Mouse (Mus musculus) granulocyte monocyte progenitor cell, adult 5-6 weeks (primary cell): ENCODE data around the gene Sub1. TPM values are rescaled to one million over a fixed set of nuclear protein-coding genes. Genes with fewer than 3 reads are reported as not detected.

Experiments used
- ATAC-seq: replicated peaks from 2 replicates; pipeline ENCODE4 v1.8.0; 2016; ENCODE audit warnings: mild to moderate bottlenecking, moderate TSS enrichment, inconsistent platforms; ENCODE audit not compliant: poor library complexity, severe bottlenecking
- total RNA-seq, 2 experiments: library from RNA; stranded (forward) in 1 of 2; stranded (reverse) in 1 of 2; fragments of 200-712, 200-1000 nt in 1 of 2; fragments of >200 nt in 1 of 2; fragmentation: Nextera tagmentation in 1 of 2; gene quantifications; 2 replicates each; pipeline ENCODE4 v1.2.3; 2014 to 2017

Gene Sub1
- total RNA-seq, 2 experiments from 2014 or later, result 554 to 769 TPM

DNA sequence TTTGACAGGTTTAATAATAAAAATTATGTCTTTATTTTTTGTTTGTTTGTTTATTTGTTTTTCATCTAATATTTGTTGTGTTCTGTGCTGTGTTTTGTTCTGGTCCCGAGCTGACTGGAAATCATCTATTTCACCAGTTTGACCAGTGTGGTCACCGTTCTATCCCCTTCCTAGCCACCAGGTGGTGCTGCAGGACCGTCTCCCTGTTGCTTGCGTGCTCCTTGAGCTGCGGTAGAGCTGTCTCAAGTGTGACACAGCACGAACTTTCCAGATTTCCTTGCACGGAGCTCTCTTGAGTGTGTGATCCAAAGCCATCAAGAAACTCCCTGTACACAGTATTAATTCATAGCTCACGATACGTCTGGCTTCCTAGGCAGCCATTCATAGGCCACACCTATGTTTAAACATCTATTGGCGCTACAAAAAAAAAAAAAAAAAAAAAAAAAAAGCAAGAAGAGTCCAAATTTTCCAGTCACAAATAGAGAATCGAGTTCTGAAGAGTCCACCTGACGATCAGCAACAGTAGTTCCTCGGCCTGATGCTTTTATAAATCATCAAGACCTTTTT lies 24.8 kb downstream of the Sub1 start:
- peak; percentile 98 for ATAC-seq

DNA sequence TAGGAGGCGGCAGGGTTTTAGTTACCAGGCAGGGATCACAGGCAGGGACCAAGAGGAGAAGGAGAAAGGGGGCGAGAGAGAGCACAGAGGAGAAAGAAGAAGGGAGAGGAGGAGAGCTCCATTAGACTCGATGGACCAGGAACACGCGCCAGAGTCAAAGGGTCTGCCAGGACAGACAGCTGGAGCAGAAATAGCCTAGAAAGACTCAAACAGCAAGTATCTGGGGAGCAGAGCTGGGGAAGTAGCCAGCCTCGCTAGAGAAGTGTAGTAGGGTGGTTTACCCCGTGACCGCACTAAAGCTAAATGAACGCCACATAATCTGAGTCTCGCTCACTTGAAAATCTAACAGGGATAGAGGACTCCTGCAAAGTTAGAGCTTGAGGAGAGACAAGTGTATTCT lies 26.2 kb downstream of the Sub1 start:
- ATAC-seq, result no peak

DNA sequence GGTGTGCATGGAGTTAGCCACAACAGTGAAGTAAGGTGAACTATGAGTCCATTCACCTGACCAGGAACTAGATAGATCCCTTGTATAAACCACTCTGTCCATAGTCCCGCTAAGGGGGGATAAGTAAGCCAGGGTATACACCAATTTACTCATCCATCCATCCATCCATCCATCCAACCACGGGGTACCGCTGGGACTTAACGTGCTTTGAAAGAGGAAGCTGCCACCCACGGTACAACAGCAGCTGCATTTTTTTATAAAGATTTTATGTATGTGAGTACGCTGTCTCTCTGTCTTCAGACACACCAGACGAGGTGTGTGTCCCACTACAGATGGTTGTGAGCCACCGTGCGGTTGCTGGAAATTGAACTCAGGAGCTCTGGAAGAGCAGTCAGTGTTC lies 27.9 kb downstream of the Sub1 start:
- no peak for ATAC-seq

DNA sequence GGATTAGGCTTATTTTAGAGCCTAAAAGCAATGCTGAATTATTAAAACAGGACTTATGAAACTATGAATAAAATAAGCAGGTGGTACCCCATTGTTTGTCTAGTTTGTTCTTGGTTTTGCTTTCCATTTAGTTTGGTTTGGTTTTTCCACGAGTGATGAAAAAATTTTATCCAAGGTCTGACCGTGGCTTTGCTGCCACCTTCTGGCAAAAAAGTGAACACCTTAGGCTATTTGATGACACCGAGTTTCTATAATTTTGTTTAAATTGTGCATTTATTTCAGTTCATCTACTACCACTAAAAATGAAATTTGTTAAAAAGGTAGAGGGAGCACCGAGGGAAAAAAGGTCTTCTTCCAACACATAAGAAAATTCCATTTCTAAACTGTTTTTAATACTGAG lies 30.4 kb downstream of the Sub1 start:
- peak; percentile 57 for ATAC-seq

DNA sequence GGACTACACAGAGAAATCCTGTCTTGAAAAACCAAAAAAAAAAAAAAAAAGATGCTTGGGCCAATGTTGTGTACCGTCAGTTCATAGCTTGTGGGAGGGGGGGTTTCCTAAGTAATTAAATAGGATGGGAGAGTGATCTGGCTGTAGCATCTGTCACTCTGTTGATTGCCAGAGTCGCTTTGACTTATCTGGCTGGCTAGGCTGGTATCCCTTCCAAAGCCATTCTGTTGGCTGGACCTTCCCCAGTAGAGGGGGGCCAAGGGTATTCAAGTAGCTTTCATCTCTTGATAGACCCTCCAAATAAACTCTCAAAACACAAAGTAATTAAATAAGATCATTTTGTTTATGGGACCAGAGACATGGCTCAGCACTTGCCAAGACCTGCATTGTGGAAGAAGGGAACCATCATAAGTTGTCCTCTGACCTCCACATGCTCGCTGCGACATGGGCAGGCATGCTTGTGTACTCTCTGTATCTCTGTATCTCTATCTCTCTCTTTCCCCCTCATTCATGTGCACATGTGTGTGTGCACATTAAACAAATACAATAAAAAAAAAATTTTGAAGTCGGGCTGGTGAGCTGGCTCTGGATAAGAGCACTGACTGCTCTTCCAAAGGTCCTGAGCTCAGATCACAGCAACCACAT lies 31.5 kb downstream of the Sub1 start:
- no peak for ATAC-seq

DNA sequence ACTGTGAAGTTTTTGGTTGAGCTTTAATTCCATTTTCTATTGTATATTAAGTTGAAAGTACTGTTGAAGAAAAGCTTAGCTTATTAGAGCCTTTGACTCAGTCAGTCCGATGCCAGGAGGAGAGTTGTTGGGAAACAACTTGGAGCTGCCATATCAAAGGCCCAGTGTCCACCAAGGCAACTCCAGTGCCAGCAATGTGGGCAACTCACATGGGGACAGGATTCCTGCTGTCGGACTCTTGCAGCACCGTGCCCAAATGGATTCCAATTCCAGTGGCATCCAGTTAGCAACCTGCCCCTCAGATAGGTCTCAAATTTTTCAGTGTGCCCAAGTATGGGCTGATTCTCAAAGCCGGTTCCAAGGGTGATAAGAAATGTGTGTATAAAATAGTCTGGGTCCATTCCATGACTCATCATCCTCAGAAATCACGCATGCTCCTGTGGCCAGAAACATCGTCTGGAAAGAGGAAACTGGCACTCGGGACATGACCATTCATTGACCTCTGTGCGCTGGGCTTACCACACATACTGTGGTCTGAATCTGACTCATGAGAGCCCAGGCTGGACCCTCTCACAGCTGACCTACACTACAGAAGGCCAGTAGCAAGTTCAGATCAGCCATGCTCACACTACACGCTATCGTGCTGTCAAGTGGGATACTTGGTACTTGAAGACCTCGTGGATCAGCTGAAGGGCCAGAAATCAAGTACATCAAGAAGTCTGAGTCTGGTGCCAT lies 32.8 kb downstream of the Sub1 start:
- ATAC-seq, result peak; percentile 23; the same call in 1 of the 2 replicates

DNA sequence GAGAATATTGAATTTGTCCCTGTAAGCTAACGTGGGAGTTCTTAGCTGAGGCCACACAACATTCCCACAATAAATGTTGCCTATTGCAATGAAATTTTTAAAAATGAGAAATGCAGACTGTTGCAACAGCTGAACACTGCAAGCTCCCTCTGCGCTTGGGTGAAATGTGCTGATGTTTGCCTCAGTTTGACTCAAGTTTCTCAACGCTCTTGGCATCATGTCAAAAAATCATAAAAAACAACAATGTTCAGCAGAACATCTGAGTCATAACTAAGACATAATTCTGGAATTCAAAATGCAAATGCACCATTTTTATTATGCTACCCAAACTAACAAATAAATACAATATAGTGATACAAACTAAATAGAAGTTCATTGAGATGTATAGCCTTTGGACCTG lies 37.1 kb downstream of the Sub1 start:
- no peak for ATAC-seq

DNA sequence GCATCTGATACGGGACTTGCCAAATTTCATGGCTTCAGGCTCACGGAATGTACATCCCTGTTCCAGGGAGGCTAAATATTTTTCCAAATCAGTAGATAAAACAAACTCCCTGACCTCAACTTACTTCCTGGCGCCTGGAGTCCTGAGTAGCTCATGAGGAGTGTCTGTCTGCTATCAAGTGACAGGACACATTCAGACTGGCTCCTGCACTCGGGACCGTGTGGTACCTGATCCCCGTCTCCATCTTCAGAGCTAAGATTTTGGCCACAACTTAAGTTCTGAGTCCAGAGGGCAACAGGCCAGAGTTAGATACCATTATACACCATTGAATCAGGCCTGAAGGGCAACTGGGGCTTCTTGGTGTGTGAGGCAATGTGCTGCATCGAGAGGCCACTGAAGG lies 40.7 kb downstream of the Sub1 start:
- no peak for ATAC-seq

DNA sequence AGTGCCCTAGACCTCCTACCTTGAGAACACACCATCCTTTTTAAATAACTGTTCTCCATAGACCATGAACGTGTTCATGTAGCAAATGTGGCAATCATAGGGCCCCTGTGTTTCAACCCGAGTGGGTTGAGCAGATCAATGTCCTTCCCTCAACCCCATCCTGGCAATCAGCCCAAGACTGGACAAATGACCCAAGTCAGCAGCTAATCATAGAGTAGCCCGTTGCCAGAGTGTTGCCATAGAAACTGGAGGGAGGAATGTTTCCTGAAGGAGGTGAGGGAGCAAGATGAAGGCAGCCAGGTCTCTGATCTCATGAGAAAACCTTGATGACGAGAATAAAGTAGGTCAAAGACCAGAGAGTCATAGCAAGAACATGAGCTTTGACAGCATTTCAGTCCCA lies 42.6 kb downstream of the Sub1 start:
- no peak for ATAC-seq

DNA sequence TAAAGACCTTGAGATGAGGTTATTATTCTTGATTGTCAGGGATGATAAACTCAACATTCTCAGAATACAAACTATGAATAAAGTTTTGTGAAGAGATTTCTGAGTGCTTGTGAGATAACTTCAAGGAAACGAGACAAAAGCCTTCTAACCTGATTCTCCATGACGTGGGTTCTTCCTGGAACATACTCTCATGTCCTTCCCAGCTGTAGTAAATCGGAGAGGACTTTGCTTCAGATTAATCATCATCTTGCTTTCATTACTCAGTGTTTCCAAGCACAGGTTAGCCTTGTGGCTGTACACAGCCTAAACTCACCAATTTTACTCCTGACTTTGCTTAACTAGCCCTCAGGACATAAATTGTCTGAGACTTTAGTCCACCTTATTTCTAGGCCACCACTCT lies 44.6 kb downstream of the Sub1 start:
- no peak for ATAC-seq

DNA sequence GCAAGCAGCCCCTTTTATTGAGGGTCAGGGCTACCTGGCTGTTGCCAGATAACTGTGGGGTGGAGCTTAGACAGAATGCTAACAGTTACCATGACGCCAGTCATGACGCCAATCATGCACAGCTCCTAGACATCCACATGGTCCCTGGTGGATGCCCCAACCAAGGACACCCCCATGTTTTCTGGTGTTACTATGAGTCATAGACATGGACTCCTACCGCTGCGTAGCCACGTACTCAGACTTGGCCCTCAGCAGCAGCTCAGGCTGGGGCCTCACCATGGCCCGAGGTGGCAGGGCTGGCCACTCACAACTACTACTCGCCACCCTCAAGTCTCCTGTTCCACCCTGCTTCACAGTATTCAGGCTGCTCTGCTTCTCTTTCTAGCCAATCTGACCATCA lies 45.6 kb downstream of the Sub1 start:
- ATAC-seq, result no peak

DNA sequence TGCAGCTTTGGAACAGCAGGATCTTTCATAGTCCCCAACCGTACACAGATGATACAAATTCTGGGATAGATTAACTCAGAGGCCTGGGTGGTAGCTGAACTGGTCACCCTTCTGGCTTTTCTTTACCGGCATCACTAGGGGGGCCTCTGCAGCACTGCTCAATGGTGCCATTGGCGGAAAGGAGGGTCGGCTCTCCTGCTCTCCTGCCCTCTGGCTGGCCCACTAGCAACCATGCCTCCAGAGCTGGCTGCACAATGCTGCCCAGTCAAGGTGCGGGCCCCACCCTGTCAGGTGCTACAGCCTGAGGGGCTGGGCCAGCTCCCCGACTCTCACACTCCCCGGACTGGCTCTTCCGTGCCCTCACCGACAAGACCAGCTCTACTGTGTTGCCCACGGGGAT lies 46.6 kb downstream of the Sub1 start:
- ATAC-seq, result no peak

DNA sequence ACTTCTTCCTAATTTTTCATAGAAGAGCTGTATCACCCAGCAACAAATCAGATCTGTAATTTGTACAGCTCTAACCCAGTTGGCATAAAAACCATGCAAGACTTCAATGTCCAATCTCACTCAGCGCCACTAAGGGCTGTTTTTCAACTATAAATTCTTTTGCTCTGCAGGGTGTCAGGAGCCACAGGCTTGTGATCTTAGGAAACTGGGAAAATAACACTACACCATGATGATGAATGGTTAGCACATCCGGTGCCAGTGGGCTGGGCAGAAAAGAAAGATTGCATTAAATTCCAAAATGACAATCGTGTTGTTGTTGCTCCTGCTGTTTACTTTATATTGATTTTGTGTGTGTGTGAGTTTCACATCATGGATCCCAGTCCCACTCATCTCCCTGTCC lies 47.3 kb downstream of the Sub1 start:
- ATAC-seq, result no peak

DNA sequence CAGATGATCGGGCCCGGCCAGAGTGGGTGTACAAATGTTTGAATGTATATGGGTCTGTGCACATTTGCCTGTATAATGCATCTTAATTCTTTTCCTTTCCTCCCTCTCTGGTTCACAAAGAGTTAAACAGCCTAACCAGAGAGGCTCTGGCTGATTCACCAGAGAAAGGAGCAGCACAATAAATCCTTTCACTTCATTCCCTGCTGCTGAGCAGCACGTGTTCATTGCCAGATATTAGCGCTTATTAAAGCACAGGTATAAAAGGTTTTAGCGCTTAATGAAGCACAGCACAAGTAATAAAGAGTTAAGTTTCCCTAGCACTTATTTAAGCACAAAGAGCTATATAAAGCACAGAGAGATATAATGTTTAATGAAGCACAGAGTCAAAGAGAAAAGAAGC lies 55.9 kb downstream of the Sub1 start:
- ATAC-seq, result no peak

Other genes starting within 250 kb of the Sub1 start
- not detected in 2 replicates for gene Npr3, start 89.7 kb downstream of the Sub1 start, total RNA-seq (2014; fragmentation: Nextera tagmentation)
- not detected in 2 replicates for gene Npr3, start 89.7 kb downstream of the Sub1 start, total RNA-seq (2017)
- gene Zfr, start 120.8 kb upstream of the Sub1 start, total RNA-seq (2014; fragmentation: Nextera tagmentation), result 76.0 and 125 TPM in 2 replicates
- 52.6 and 85.7 TPM in 2 replicates for gene Zfr, start 120.8 kb upstream of the Sub1 start, total RNA-seq (2017)
- gene Mtmr12, start 208.0 kb upstream of the Sub1 start, total RNA-seq (2014; fragmentation: Nextera tagmentation), result 7.8 and 10.3 TPM in 2 replicates
- gene Mtmr12, start 208.0 kb upstream of the Sub1 start, total RNA-seq (2017), result 9.0 and 10.6 TPM in 2 replicates